Mouse (Mus musculus) cerebellum, adult 11 months (tissue): Measurements from ENCODE around the gene Atp6v0d1.
A peak's percentile ranks its signal among the peaks of the same experiment; 100 is the strongest.
"Not testable (repeated sequence)": the region's sequence is repeated elsewhere in the genome, so short reads cannot be mapped to it uniquely, and the experiment has no call there.

ENCODE experiments used
- DNase-seq: peaks from one replicate; pipeline ENCODE4 v3.0.0; 2022

The Atp6v0d1 gene

DNA sequence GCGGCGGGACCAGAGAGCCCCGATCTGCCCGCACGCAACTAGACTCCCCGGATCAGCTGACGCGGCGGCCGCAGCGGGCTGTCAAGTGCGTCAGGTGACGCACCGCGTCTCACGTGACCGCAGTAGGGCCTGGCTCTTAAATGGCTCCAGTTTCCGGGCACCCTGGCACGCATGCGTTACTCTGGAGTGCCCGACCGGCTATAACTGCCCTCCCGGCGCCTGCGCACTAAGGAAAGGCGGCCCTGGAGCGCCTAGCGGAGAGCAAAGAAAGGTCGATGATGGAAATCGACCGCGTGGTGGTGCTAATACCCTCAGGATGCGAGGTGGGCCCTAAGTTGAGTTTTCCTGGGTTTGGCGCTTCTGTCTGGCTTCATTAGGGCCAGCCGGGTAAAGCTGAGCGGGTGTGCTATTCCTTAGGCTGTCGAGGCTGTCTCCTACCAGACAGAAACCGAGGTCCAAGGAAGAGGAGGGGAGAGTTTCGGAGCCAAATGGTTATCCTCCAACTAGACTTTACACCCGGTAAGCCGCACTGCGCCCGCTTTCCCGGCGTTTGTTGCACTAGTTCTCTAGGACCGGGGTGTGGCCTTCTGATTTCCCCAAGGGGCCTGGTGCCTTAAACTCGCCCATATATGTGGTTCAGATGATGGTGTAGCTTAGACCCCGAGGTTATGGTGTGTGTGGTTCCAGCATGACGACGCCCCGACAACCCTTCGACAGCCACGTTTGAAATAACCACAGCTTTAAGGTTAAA is at the start of gene Atp6v0d1:
Gene Atp6v0d1, minus strand, starts transcription at position 96 of the 751 bp plus-strand sequence.
- DNase-seq = peak; percentile 99

DNA sequence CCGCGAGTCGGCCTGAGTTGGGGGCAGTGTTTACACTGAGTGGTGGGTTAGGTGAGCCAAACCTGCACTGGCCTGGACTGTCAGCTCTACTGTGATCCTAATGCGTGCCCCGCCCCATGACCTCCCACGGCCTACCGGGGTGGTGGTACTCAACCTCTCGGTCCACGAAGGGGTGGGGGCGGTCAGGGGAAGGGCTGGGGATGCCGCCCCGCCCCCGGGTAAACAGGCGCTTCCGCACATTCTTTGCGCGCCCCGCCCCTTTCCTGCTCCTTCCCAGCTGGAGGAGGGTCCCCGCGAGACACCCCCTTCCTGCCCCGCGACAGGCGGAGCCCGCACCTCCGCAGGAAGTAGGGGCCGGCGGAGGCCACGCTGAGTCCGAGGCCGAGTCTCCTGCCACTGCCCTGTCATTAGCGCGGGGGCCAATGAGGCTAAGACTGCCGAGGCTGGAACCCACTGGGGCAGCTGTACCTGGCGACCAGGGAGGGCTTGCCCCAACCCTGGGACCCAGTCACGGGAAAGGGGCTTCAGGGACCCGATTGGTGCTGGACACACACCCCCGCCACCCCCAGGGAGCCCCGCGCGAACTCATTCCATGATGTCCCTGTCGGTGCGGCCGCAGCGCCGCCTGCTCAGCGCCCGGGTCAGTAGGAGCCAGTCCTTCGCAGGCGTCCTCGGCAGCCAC is 48.1 kb upstream of the Atp6v0d1 start:
- no peak for DNase-seq

DNA sequence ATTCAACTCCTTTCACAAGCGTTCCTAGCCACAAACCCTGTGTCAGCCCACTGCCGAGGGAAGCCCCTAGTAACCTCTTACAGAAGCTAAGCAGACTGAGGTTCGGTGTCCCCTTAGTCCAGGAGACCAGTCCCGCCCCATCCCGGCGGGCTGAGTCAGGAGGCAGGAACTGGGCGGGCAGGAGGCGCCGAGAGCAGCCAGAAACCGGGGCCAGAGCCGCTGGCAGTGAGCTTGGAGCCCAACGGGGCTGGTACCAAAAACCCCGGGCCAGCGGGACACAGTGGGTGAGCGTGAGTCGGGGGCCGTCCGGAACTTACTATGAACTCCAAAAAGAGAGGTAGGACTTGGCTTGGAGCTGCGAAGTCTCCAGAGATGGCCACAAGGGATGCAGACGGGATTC is 47.2 kb upstream of the Atp6v0d1 start:
- no peak for DNase-seq

DNA sequence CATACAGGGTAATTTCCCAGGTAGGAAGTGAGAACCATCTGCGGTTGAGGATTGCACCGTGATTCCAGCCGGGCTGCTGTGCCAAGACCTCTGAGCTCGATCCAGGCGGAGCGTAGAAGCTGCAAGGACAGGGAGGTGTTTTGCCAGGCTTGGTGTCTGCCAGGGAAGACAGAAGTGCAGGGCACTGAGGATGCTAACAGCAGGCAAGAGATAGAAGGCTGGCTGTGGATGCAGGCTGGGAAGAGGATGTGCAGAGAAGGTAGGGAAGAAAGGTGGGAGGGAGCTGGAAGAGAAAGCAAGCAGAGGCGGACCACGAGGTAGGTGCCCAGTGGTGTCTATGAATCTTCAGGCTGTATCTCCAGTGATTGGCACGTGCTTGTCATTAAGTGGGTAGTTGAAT is 46.0 kb upstream of the Atp6v0d1 start:
- no peak for DNase-seq

DNA sequence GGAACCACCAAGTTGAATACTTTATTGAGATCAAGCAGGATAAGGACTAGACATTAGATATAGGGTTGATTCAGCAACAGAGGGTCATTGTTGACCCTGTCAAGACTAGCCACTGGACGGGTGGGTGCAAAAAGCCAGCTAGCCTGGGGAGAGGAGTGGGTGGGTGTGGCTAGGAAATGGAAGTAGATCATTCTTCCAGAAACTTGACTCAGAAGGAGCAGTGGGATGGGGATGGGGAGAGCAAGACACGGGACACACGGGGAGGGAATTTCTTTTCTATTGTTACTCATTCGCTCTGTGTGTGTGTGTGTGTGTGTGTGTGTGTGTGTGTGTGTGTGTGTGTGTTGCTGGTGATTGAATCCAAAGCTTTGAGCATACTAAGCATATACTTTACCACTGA is 43.9 kb upstream of the Atp6v0d1 start:
- DNase-seq = no peak

DNA sequence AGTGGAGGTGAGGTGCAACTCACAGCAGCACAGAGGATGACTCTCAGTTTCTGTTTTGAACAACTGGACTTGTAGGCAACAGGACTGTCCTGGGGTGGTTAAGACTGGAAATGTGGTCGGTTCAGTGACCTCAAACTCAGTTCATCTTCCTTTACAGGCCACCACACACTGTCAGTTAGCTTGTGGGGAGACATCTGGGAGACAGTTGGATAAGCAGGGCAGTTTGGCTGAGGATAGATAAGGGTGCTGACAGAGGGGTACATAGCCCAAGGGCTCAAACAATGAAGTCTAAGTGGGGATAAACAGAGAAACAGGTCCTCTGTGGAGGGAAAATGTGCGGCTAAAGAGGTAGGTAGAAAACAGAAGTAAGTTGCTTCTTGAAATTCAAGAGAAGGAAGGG is 43.5 kb upstream of the Atp6v0d1 start:
- no peak for DNase-seq

DNA sequence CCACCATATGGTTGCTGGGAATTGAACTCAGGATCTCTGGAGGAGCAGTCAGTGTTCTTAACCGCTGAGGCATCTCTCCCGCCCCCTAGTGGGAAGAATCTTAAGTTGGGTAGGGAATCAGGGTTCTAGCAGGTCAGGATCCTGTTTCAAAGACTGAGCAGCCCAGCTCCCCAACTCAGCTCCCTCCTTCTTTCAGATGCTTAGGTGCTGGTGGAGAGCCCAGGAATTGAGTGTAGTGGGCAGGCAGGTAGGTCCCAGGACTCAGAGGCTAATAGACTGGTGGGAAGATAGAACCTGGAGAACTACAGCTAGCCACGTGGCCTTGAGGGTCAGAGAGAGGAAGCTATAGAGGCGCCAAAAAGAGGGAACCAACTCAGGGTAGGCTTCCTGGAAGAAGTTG is 41.8 kb upstream of the Atp6v0d1 start:
- DNase-seq = no peak

DNA sequence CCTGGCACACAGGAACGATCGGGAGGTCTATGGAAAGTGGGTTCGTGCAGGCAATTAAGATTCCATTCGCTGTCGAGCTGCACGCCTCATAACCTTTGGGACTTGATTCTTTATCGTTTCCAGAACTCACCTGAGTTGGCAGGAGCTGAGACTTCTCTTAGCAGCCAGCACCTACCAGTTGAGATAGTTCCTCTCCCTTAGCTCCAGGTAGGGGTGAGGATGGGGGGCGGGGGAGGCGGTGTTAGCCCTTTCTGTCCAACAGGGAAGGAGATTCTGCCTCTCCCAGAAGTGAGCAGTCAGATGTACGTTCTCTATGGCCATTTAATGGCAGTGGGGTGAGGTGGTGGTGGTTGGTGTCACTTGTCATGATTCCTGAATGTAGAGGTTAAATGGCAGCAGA is 41.2 kb upstream of the Atp6v0d1 start:
- no peak for DNase-seq

DNA sequence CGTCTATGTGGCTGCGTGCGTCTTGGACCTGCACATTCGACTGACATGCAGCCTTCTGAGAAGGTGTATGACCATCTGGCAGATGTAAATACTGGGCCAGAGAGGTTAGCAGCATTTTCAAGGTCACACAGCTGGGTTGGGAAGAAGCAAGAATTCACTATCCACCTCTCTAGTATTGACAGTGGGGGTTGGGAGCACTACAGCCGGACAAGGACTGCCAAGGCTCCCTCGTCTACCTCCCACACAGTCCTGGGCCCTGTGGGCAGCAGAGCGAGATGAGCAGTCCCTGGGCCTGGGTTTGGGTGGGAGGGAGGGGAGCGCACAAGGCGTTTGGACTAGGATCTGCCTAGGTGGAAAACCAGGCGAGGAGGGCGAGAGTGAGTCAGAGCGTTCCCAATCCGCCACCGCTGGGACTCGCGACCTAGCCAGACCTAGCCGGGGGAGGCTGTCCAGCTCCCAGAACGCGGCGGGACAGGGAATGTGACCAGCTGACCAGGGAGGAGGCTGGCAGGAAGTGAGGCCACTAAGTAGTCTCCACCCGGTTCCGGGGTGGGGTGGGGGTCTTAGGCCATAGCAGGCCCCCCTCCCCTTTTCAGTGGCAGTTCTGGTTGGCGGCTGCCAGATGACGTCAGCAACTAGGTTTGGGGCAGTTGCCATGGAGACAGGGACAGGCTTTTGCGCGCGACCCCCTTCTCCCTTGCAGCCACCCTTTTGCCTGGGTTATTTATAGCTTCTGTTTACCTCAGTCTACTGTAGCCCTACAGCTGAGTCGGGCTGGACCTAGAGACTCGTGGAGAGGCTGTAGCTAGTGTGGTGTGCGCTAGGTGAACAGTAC is 40.6 kb upstream of the Atp6v0d1 start:
- DNase-seq = peak; percentile 65

DNA sequence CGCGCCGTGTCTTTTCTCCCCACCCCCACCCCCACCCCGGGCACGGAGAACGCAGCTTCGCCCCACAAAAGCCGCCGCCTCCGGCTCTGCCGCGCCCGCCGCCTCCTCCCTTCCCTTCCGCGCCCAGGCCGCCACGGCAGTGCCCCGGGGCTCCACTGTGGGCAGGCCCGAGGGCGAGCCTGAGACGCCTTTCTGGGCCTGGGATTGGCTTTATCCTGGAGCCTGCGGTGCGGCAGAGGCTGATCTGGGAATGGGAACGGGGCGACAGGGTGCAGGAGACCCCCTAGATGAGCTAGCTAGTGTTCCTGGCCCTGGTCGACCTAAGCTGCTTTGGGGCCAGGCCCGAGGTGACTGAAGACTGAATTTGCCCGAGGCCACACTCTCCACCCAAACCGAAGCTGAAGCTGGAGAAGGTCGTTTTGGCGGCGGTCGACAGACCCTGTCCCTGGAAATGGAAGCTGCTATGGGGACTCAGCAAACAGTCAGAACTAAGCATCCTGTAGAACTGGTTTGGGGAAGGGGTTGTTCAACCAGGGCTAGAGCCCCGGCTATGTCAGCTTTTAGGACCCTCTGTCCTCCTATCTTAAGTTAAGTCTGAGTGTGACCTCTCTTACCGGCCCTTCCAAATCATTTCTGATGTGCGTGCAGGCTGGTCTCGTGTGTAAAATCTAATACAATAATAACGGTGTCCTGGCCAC is 39.8 kb upstream of the Atp6v0d1 start:
- DNase-seq = no peak

DNA sequence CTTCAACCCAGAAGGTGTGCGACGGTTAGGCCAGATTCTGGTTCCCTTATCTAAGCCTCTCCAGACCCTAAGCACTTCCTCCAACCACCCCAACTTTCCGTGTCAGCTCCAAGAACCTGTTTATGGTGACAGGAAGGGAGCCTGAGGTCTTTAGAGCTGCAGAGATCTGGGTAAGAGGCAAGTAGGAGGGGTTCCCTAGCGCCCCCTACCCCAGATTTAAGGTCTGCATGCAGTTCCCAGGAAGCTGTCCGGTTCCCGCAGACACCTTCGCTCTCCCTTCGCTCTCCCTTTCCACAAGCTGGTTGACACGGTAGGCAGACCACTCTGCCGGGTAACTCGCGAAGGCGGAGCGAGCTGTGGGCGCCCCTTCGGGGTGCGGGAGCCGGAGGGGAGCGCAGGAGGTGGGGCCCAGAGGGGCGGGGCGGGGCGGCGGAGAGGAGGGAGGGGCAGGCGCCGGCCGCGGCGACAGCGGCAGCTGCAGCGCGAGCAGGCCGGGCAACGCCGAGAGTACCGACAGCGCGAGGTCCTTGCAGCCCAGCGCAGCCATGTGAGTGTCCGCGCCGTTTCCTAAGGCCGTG is 39.0 kb upstream of the Atp6v0d1 start, which contains the start of gene Ripor1:
Gene Ripor1, plus strand, starts transcription at position 452 of the 578 bp plus-strand sequence.
- peak; percentile 62 for DNase-seq

DNA sequence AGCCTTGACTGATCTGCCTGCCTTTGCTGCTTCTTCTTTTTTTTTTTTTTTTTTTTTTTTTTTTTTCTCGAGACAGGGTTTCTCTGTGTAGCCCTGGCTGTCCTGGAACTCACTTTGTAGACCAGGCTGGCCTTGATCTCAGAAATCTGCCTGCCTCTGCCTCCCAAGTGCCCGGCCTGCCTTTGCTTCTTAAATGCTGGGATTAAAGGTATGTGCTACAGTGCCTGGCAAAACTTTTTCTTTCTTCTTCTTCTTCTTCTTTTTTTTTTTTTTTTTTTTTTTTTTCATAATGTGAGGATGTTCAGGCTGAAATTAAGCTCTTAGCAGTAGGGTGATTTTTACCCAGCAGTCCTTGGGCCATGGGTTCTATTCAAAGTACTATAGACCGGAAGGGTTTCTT is 36.7 kb upstream of the Atp6v0d1 start:
- DNase-seq = not testable (repeated sequence)

DNA sequence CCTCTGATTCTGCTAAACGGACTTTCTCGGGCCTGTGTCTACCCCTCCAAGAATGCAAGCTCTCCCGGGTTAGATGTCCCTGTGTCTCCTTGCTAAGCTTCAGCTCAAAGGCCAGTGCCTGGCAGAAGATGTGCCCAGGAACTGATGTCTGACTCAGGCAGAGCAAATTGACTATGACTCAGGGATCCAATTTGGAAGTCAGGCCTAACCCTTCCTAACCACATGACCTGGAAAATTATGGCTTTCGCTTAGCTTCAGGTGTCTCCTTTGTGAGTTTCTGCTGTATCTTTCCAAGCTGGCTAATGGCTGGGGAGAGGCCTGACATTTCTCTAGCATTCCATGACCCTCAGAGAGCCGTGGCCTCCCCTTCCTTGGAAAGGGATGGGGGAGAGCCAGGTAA is 35.5 kb upstream of the Atp6v0d1 start:
- DNase-seq = no peak

DNA sequence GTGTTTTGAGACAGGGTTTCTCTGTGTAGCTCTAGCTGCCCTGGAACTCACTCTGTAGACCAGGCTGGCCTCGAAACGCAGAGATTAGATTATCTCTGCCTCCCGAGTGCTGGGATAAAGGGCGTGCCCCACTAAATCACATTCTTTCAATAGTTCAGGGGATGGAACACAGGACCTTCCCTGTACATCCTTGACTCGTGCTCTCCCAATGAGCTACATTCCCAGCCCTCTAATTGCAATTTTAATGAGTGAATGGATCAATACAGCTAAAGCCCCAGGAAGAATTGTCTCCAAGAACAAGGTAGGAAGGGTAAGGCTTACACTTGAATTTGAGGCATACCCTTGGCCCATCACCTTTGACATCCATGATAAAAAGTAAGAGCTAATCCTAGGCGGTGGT is 32.9 kb upstream of the Atp6v0d1 start:
- DNase-seq = no peak

DNA sequence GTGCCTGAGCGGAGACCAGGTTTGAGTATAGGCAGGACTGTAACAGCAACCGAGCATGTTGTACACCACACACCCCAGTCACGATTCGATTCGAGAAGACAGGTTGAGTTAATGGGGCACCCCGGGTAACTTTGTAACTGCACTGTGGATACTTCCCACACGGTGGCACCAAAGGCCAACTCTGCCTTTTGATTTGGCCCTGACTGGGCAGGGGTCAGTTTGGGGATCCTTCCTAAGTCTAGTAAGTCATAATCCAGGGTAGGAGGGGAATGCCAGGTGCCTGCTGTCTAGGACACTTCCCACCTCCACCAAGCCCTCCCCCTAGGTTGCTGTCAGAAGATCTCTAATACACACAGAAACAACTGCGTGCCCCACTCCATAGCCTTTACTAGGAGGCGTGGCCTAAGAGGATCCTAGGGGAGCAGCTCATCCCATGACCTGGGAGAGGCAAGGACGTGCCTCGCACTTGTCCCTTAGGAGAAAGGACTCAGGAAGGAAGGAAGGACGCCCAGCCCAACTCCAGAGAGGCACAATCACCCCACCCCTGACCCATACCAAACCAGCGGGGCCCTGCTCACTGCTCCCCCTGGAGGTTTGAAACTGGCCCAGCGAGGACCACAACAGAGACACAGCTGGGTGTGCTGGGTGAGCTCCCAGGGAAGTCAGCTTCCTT is 30.7 kb upstream of the Atp6v0d1 start:
- DNase-seq = peak; percentile 44

DNA sequence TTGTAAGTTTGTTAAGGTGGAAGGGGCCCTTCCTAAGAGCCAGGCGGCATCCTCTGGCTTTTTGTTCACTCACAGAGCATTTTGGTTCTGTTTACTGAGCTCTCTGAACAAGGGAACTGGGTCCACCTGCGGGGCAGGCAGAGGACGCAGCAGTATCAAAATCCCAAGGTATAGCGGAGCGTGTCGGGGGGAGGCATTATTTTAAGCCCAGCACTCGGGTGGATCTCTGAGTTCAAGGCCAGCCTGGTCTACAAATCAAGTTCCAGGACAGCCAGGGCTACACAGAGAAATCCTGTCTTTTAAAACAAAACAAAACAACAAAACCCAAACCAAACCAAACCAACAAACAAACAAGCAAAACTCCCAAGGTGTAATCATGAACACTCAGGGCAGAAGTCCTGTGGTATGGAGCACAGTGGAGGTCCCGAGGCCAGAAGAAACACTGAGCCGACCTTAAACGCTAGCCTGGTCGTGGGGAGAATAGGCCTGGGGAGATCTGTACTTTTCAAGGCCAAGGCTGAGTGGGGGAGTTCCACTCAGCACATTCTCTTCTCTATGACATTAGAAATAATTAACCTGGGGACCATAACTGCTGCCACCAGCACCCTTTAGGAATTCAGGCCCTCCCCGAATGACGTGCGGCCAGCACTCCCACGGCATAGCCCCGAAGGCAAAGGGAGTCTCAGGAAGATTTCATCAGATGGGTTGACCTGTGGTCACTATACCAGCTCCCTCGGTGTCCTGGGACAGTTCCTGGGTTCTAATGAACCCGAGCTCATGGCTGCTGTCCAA is 28.8 kb upstream of the Atp6v0d1 start:
- DNase-seq = no peak

DNA sequence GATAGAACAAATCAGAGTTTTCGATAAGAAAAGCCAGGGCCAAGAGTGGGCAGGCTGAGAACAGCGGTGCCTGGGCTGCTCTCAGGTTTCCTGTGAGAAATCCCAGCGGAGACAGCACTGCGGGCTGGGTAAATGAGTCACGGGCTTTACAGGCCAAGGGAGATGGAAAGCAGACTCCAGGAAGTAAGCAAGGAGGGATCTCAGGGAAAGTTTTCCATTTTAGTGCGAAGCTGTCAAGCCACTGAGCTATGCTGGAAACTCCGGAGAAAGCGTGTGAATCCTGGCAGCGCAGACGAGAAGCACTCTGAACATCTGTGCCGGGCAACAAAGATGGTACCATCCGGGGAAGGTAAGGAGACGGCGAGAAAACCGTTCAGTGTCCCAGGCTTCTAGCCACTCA is 28.0 kb upstream of the Atp6v0d1 start:
- DNase-seq = no peak

DNA sequence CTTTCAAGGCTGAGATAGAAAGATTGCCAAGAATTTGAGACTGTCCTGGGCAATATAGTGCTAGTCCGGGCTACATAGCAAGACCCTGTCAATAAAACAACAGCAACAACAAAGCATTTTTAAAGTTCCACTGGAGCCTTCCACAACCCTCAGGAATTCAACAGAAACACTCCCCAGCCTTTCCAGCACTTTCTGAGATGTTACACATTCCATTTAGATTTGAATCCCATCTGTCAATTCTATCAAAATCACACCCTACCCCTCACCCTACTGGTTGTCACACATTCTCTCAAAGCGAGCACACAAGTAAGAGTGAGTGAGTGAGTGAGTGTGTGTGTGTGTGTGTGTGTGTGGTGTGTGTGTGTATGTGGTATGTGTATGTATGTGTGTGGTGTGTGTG is 26.6 kb upstream of the Atp6v0d1 start:
- DNase-seq = no peak

DNA sequence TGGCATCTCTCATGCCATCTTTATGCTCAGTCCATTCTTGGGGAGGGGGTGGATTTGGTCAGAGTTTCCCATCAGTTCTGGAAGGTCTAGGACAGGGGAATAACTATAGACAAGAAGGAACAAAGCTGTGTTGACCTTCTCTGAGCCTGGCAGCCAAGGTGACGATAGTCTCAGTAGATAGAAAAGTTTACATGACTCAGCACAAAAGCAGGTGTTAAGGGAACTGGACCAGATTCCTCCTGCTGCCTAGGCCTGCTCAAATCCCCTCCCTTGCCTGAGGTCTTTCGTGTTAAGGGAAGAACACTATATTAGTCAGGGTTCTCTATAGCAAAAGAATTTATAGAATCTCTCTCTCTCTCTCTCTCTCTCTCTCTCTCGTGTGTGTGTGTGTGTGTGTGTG is 13.9 kb upstream of the Atp6v0d1 start:
- no peak for DNase-seq

DNA sequence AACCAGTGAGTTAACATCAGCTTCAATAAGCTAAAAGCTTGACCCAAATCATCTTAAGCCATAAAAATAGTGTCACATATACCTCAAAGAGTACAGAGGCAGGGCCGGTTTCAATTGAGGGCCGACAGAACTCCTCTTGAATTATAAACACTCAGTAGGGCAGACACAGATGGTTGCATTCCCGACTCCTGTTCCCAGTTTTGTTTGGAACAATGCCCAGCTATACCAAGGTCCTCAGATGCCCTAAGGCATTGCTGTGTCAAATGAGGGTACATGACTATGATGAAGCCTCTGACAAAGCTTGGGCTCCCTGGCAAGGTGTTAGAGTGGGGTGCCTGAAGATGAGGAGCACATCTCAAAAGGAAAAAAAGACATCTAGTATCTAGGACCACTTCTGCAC is 9.7 kb upstream of the Atp6v0d1 start:
- DNase-seq = no peak

DNA sequence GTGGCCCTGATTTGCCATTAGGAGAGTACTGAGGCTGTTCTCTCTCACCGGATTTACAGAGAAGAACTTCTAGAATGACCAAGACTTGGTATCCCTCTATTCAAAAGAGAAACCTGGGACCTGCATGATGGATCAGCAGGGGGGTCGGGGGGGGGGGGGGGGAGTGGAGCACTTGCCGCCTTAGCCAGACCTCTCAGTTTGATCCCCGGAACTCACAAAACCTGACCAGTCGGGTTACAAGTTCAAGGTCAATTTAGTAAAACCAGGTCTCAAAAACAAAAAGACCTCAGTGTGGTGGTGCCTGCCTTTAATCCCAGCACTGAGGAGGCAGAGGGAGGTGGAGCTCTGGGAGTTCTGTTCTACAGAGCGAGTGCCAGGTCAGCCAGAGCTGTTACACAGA is 8.9 kb upstream of the Atp6v0d1 start:
- no peak for DNase-seq
